Mouse (Mus musculus) embryonic facial prominence, embryonic 14.5 days (tissue): ENCODE data around the gene Gm6309. TPM values are rescaled to one million over a fixed set of nuclear protein-coding genes. Genes with fewer than 3 reads are reported as not detected.
"Not testable (repeated sequence)": the region's sequence is repeated elsewhere in the genome, so short reads cannot be mapped to it uniquely, and the experiment has no call there.

ENCODE experiments used
- ATAC-seq: fragments of 200-750 bp; cut with Nextera tagmentation; 2 replicates; pipeline ENCODE4 v1.8.0; 2017; ENCODE audit warnings: low read depth, moderate number of reproducible peaks, moderate TSS enrichment
- DNase-seq: peaks from one replicate; pipeline ENCODE4 v3.0.0-alpha.2; 2015; ENCODE audit warnings: low spot score
- H3K27ac ChIP-seq: fragments of 300-500 bp; sonication (generic); replicated peaks from 2 replicates; pipeline ENCODE4 v1.5.1; 2014; ENCODE audit warnings: low read depth, mild to moderate bottlenecking, low read length, moderate library complexity
- H3K27me3 ChIP-seq: fragments of 300-500 bp; sonication (generic); replicated peaks from 2 replicates; pipeline ENCODE4 v1.6.1; 2014; ENCODE audit warnings: low read length; ENCODE audit not compliant: control insufficient read depth, insufficient read depth
- H3K36me3 ChIP-seq: fragments of 300-500 bp; sonication (generic); 2 replicates; pipeline ENCODE4 v1.6.1; 2014; ENCODE audit warnings: low read length, mixed read lengths; ENCODE audit not compliant: control insufficient read depth, insufficient read depth
- H3K4me1 ChIP-seq: fragments of 300-500 bp; sonication (generic); 2 replicates; pipeline ENCODE4 v1.6.1; 2014; ENCODE audit warnings: antibody characterized with exemption, low read length; ENCODE audit not compliant: control insufficient read depth, insufficient read depth
- H3K4me2 ChIP-seq: fragments of 300-500 bp; sonication (generic); 2 replicates; pipeline ENCODE4 v1.6.1; 2014; ENCODE audit warnings: low read depth, mild to moderate bottlenecking, low read length, moderate library complexity, mixed read lengths
- H3K4me3 ChIP-seq: fragments of 300-500 bp; sonication (generic); 2 replicates; pipeline ENCODE4 v1.5.1; 2014; ENCODE audit warnings: low read depth, mild to moderate bottlenecking, low read length
- H3K9ac ChIP-seq: fragments of 300-500 bp; sonication (generic); 2 replicates; pipeline ENCODE4 v1.6.1; 2014; ENCODE audit warnings: low read depth, mild to moderate bottlenecking, low read length, moderate library complexity, mixed read lengths
- H3K9me3 ChIP-seq: fragments of 300-500 bp; sonication (generic); 2 replicates; pipeline ENCODE4 v1.6.1; 2016; ENCODE audit warnings: low read length; ENCODE audit not compliant: control insufficient read depth
- WGBS: fragments of 180-500 bp; shearing (Covaris S2); extraction: QIAGEN DNeasy Blood & Tissue Kit; methylation state at CpG from one replicate; pipeline ENCODE4 v1.1.7; 2014; 5-methylcytosine and 5-hydroxymethylcytosine counted together
- polyA plus RNA-seq: library from polyadenylated mRNA; unstranded; fragments of >200 nt; fragmentation: Nextera tagmentation; extraction: Ambion mirVana; gene quantifications from 2 replicates; pipeline ENCODE4 v1.2.1, GENCODE M21; 2014

Gm6309 gene
- polyA plus RNA-seq, 1 experiment from 2014 or later = not detected

DNA sequence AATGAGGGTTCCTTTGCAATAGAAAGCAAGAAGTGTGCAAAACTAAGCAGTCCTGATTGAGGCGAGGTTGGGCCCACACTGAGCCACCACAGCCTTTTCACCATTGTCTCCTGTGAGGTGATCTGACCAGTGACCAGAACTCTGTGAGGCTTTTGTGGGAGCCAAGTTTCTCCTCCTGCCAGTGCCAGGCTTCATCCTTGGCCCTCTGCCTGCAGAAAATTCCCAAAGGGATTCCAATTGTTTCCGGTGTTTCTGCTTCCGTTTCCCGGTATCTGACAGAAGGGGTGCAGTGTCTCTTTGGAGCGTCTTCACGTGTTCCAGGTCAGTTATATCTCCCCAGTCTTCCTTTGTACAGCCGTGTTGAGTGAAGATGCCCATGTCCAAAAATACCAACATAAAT, 18.2 kb upstream of the Gm6309 start:
- Histone ChIP-seq H3K9ac (no peak overlapping the region), H3K9me3 (no peaks in the 10 kb centered on the region), H3K4me1 (no peaks in the 10 kb centered on the region), H3K4me3 (no peak overlapping the region), H3K4me2 (no peak overlapping the region), H3K27ac (no peak overlapping the region), H3K36me3 (no peaks in the 10 kb centered on the region), H3K27me3 (no peaks in the 10 kb centered on the region)
- ATAC-seq = no peak
- 83% methylated on average over 7 of the region's 7 CpGs for WGBS
- DNase-seq = no peak

DNA sequence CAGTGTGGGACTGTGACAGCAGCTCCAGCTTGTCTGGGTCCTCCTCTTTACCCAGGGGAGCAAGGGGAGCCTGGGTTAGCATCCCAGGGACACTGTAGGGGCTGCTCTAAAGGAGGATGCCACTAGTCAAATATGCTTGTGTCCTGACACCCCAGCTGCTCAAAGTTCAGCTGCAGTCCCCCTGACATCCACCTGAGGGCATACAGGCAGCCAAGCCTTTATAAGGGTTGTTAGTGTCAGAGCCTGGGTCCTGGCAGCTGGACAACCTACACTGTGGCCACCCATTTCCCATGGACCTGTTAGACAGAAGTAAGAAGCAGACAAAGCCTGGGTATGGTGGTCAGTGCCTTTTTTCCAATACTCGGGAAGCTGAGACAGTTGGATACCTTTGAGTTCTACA, 17.6 kb upstream of the Gm6309 start:
- 82% methylated on average over 1 of the region's 1 CpGs for WGBS
- H3K27me3 ChIP-seq = no peaks in the 10 kb centered on the region

DNA sequence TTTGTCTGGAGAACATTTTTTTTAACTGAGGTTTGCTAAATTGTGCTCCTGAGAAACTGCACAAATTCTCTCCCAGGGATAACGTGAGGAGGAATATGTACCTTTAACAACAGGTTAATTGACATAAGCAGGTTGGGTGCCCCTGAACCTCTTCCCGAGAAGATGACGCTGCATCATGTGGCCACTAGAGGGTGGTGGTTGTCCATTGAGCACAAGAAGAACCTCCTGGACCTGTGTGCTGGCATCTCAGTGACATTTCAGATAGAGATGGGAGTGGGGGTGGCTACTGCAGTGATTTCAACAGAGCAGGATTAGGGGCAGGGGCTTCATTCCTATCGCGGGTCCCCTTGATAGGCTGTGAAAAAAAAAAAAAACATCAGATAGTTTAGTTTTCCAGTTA, 16.9 kb upstream of the Gm6309 start:
- WGBS = 23% methylated on average over 5 of the region's 5 CpGs
- not testable (repeated sequence) for H3K27ac ChIP-seq, H3K4me1 ChIP-seq, H3K9ac ChIP-seq, H3K9me3 ChIP-seq, H3K4me3 ChIP-seq, ATAC-seq, H3K27me3 ChIP-seq, H3K4me2 ChIP-seq, H3K36me3 ChIP-seq
- DNase-seq = peak; percentile 29

More for the DNA sequence above, 17.6 kb upstream of the Gm6309 start:
- Histone ChIP-seq H3K9me3 (no peaks in the 10 kb centered on the region), H3K4me2 (no peak overlapping the region), H3K27ac (no peak overlapping the region), H3K4me1 (no peaks in the 10 kb centered on the region), H3K36me3 (no peaks in the 10 kb centered on the region), H3K4me3 (no peak overlapping the region), H3K9ac (no peak overlapping the region)
- no peak for DNase-seq
- no peak for ATAC-seq

DNA sequence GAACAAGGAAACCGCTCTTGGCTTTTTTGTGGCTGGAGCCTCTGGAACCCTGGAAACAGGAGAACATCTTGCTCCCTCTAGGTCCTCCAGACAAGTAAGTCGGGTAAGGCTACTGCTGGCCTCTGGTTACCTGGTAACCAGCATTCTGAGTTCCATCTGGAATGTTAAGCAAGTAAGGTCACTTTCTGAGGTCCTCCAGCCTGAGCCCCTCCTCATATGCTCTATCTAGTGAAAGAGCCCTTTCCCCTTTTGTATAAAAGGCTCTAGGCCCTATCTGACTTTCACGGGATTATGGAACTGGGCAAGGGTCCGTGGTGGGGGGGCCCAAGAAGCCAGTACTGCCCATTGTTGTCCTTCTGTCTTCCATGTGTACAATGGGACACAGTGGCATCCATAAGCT, 14.7 kb upstream of the Gm6309 start, which contains the start of gene 1700001J03Rik:
Gene 1700001J03Rik (minus strand): TSS at position 101 of the 400 bp plus-strand sequence.
- H3K27me3 ChIP-seq, H3K9ac ChIP-seq, H3K9me3 ChIP-seq, H3K4me3 ChIP-seq, ATAC-seq, H3K36me3 ChIP-seq, H3K4me1 ChIP-seq, H3K4me2 ChIP-seq, DNase-seq, H3K27ac ChIP-seq: not testable (repeated sequence)
- 78% methylated on average over 4 of the region's 4 CpGs for WGBS

DNA sequence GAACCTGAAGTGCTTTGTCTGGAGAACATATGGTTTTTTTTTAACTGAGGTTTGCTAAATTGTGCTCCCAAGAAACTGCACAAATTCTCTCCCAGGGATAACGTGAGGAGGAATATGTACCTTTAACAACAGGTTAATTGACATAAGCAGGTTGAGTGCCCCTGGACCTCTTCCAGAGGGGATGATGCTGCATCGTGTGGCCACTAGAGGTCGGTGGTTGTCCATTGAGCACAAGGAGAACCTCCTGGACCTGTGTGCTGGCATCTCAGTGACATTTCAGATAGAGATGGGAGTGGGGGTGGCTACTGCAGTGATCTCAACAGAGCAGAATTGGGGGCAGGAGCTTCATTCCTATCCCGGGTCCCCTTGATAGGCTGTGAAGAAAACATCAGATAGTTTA, 2.2 kb upstream of the Gm6309 start:
- not testable (repeated sequence) for H3K9ac ChIP-seq, H3K9me3 ChIP-seq, H3K27me3 ChIP-seq, H3K4me2 ChIP-seq, DNase-seq, H3K4me3 ChIP-seq, ATAC-seq, H3K4me1 ChIP-seq, H3K27ac ChIP-seq, H3K36me3 ChIP-seq
- 58% methylated on average over 4 of the region's 4 CpGs for WGBS

DNA sequence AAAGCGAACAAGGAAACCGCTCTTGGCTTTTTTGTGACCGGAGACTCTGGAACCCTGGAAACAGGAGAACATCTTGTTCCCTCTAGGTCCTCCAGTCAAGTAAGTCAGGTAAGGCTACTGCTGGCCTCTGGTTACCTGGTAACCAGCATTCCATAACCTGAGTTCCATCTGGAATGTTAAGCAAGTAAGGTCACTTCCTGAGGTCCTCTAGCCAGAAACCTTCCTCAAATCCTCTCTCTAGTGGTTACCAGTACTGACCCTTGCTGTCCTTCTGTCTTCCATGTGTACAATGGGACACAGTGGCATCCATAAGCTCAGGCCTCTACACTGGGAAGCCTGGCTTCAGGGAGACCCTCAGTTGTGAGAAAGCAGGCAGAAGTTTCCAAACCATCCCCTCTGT, 10.1 kb downstream of the Gm6309 start, which contains the start of gene Gm5565:
Gene Gm5565 (minus strand): TSS at position 101 of the 400 bp plus-strand sequence.
- not testable (repeated sequence) for H3K4me2 ChIP-seq, H3K9ac ChIP-seq, H3K9me3 ChIP-seq, H3K36me3 ChIP-seq, H3K4me1 ChIP-seq, H3K27me3 ChIP-seq, H3K4me3 ChIP-seq, H3K27ac ChIP-seq, DNase-seq, ATAC-seq
- 90% methylated on average over 3 of the region's 3 CpGs for WGBS

DNA sequence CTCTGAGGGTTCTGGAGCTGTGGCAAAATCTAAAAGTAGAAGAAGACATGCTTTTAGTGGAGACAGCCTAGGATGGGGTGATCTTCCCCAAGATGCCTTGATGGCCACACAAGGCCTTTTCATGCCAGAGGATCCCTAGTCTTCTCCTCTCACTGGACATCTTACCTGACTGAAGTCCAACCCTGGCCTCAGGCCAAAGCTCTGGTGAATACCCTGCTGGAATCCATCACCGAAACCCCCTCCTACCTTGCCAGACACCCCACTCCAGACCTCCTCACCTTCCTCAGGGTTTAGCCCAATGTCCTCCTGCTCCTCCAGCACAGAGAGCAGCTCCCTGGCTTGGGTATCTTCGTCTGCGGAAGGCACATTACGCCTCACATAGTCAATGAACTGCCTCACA, 12.2 kb downstream of the Gm6309 start:
- H3K27ac ChIP-seq, ATAC-seq, DNase-seq, H3K9me3 ChIP-seq, H3K27me3 ChIP-seq, H3K4me3 ChIP-seq, H3K4me1 ChIP-seq, H3K4me2 ChIP-seq, H3K36me3 ChIP-seq, H3K9ac ChIP-seq: not testable (repeated sequence)
- WGBS = 92% methylated on average over 4 of the region's 4 CpGs

DNA sequence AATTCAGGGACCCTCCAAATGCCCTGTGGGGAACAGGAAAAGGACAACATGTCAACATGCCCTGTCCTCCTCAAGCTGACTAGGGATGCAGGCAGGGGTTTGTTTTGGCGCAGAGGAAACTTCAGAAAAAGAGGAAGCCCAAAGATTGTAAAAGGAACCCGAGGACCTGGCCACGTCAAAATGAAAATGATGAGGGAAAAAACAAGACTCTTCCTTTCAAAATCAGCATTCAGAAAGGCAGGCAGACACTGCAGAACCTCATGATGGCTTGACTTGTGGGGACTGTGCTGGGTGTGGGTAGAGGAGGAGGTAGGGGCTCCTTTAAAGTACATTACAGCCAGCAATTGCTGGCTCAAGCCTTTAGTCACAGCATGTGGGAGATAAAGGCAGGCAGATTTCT, 20.1 kb downstream of the Gm6309 start:
- no peaks in the 10 kb centered on the region for H3K4me1 ChIP-seq
- no peak overlapping the region for H3K4me2 ChIP-seq
- no peak overlapping the region for H3K9ac ChIP-seq
- H3K27ac ChIP-seq = no peak overlapping the region
- DNase-seq (no peak), ATAC-seq (no peak)
- WGBS = 70% methylated on average over 3 of the region's 3 CpGs
- H3K9me3 ChIP-seq = peaks cover 3% of the 10 kb centered on the region; the same call in 1 of the 2 replicates
- H3K4me3 ChIP-seq = no peak overlapping the region
- H3K27me3 ChIP-seq = no peaks in the 10 kb centered on the region
- no peaks in the 10 kb centered on the region for H3K36me3 ChIP-seq

DNA sequence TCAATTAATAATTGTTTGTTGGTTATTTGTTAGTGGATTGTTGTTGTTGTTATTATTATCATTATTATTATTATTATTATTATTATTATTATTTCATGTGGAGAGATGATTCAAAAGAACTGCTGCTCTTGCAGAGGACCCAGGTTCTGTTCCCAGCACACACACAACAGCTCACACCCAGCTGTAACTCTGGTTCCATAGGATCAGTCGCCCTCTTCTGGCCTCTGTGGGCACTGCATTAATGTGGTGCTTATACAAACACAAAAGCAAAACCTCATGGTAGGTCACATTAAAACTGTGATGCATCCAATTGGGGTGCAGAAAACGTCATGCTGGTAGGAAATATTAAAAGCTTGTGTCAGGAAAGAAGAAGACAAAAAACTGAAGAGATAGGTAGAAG, 22.6 kb downstream of the Gm6309 start:
- H3K4me1 ChIP-seq = no peaks in the 10 kb centered on the region
- H3K36me3 ChIP-seq = no peaks in the 10 kb centered on the region
- peaks cover 3% of the 10 kb centered on the region; the same call in 1 of the 2 replicates for H3K9me3 ChIP-seq
- DNase-seq = no peak
- no peak for ATAC-seq
- H3K4me3 ChIP-seq = no peak overlapping the region
- H3K27me3 ChIP-seq = no peaks in the 10 kb centered on the region
- H3K4me2 ChIP-seq = no peak overlapping the region
- no peak overlapping the region for H3K27ac ChIP-seq
- H3K9ac ChIP-seq = no peak overlapping the region
- 40% methylated on average over 2 of the region's 2 CpGs for WGBS
